Mouse (Mus musculus): ENCODE data around the gene Map3k12. TPM values are rescaled to one million over a fixed set of nuclear protein-coding genes. Genes with fewer than 3 reads are reported as not detected.

The Map3k12 gene
- polyA plus RNA-seq, 2 experiments, result 1.1 to 1.3 TPM

GRCm38 (mm10) chr15:102555581-102555980, 38.7 kb upstream of the Map3k12 start:
- H3K4me2 ChIP-seq (ENCODE audit: low read depth), result no peak overlapping the region
- no peaks in the 10 kb centered on the region for H3K27me3 ChIP-seq (ENCODE audit: control insufficient read depth, insufficient read depth, low read length)
- no peak for DNase-seq (ENCODE audit: low read depth in 3 of 3, low spot score in 3 of 3)
- H3K4me1 ChIP-seq (replicated peaks; ENCODE audit: control insufficient read depth in 2 of 2, insufficient read depth in 2 of 2, low read length in 1 of 2), result no peaks in the 10 kb centered on the region
- H3K36me3 ChIP-seq (replicated peaks; ENCODE audit: control insufficient read depth, insufficient read depth, low read depth), result peaks cover 13% of the 10 kb centered on the region
- H3K9ac ChIP-seq (replicated peaks), result no peak overlapping the region
- H3K9me3 ChIP-seq (ENCODE audit: control insufficient read depth, low read length), result no peaks in the 10 kb centered on the region
- H3K4me3 ChIP-seq (ENCODE audit: insufficient read depth in 1 of 2, low read depth in 2 of 2, low read length in 2 of 2), result no peak overlapping the region
- no peak overlapping the region for H3K27ac ChIP-seq
- TF ChIP-seq EP300 (IDR thresholded peaks at IDR 0.05; ENCODE audit: low read depth), result no peak
- TF ChIP-seq CTCF (IDR thresholded peaks at IDR 0.05; ENCODE audit: low read depth), result no peak
- no peak for ATAC-seq (ENCODE audit: insufficient read depth)
- 76% methylated on average over 1 of the region's 1 CpGs for WGBS (ENCODE audit: insufficient replicate concordance)

- H3K9ac ChIP-seq (replicated peaks), result no peak overlapping the region
- H3K4me2 ChIP-seq (ENCODE audit: low read depth), result no peak overlapping the region
- H3K9me3 ChIP-seq (ENCODE audit: control insufficient read depth, low read length), result no peaks in the 10 kb centered on the region
- no peak overlapping the region for H3K27ac ChIP-seq
- H3K27me3 ChIP-seq (ENCODE audit: control insufficient read depth, insufficient read depth, low read length), result no peaks in the 10 kb centered on the region
- DNase-seq (ENCODE audit: low read depth in 3 of 3, low spot score in 3 of 3), result no peak
- H3K4me1 ChIP-seq (replicated peaks; ENCODE audit: control insufficient read depth in 2 of 2, insufficient read depth in 2 of 2, low read length in 1 of 2), result no peaks in the 10 kb centered on the region
- no peak overlapping the region for H3K4me3 ChIP-seq (ENCODE audit: insufficient read depth in 1 of 2, low read depth in 2 of 2, low read length in 2 of 2)
- ATAC-seq (ENCODE audit: insufficient read depth), result no peak
- no peak for TF ChIP-seq EP300 (IDR thresholded peaks at IDR 0.05; ENCODE audit: low read depth)
- no peak for TF ChIP-seq CTCF (IDR thresholded peaks at IDR 0.05; ENCODE audit: low read depth)
- WGBS (ENCODE audit: insufficient replicate concordance), result 78% methylated on average over 5 of the region's 5 CpGs
- peaks cover 13% of the 10 kb centered on the region for H3K36me3 ChIP-seq (replicated peaks; ENCODE audit: control insufficient read depth, insufficient read depth, low read depth)
Measured at GRCm38 (mm10) chr15:102552599-102552998, 35.7 kb upstream of the Map3k12 start.

- no peak for DNase-seq (ENCODE audit: low read depth in 3 of 3, low spot score in 3 of 3)
Measured at GRCm38 (mm10) chr15:102547478-102547877, 30.6 kb upstream of the Map3k12 start.

GRCm38 (mm10) chr15:102546677-102547427, 30.0 kb upstream of the Map3k12 start:
- WGBS (ENCODE audit: insufficient replicate concordance), result 79% methylated on average over 3 of the region's 3 CpGs

More at GRCm38 (mm10) chr15:102547478-102547877, 30.6 kb upstream of the Map3k12 start:
- ATAC-seq (ENCODE audit: insufficient read depth), result no peak
- peaks cover 12% of the 10 kb centered on the region for H3K36me3 ChIP-seq (replicated peaks; ENCODE audit: control insufficient read depth, insufficient read depth, low read depth)
- H3K27me3 ChIP-seq (ENCODE audit: control insufficient read depth, insufficient read depth, low read length), result no peaks in the 10 kb centered on the region
- no peak for TF ChIP-seq EP300 (IDR thresholded peaks at IDR 0.05; ENCODE audit: low read depth)
- TF ChIP-seq CTCF (IDR thresholded peaks at IDR 0.05; ENCODE audit: low read depth), result no peak
- H3K4me3 ChIP-seq (ENCODE audit: insufficient read depth in 1 of 2, low read depth in 2 of 2, low read length in 2 of 2), result no peak overlapping the region
- H3K27ac ChIP-seq, result no peak overlapping the region
- WGBS (ENCODE audit: insufficient replicate concordance), result 81% methylated on average over 3 of the region's 3 CpGs
- H3K4me2 ChIP-seq (ENCODE audit: low read depth), result no peak overlapping the region
- no peaks in the 10 kb centered on the region for H3K9me3 ChIP-seq (ENCODE audit: control insufficient read depth, low read length)
- no peak overlapping the region for H3K9ac ChIP-seq (replicated peaks)
- H3K4me1 ChIP-seq (replicated peaks; ENCODE audit: control insufficient read depth in 2 of 2, insufficient read depth in 2 of 2, low read length in 1 of 2), result no peaks in the 10 kb centered on the region

GRCm38 (mm10) chr15:102546246-102546645, 29.4 kb upstream of the Map3k12 start:
- 69% methylated on average over 3 of the region's 3 CpGs for WGBS (ENCODE audit: insufficient replicate concordance)
- TF ChIP-seq EP300 (IDR thresholded peaks at IDR 0.05; ENCODE audit: low read depth) (no peak), CTCF (IDR thresholded peaks at IDR 0.05; ENCODE audit: low read depth) (no peak)
- ATAC-seq (ENCODE audit: insufficient read depth) (no peak), DNase-seq (ENCODE audit: low read depth in 3 of 3, low spot score in 3 of 3) (no peak)
- Histone ChIP-seq H3K4me3 (ENCODE audit: insufficient read depth in 1 of 2, low read depth in 2 of 2, low read length in 2 of 2) (no peak overlapping the region), H3K4me1 (replicated peaks; ENCODE audit: control insufficient read depth in 2 of 2, insufficient read depth in 2 of 2, low read length in 1 of 2) (no peaks in the 10 kb centered on the region), H3K9me3 (ENCODE audit: control insufficient read depth, low read length) (no peaks in the 10 kb centered on the region), H3K4me2 (ENCODE audit: low read depth) (no peak overlapping the region), H3K36me3 (replicated peaks; ENCODE audit: control insufficient read depth, insufficient read depth, low read depth) (peaks cover 8% of the 10 kb centered on the region), H3K9ac (replicated peaks) (no peak overlapping the region), H3K27me3 (ENCODE audit: control insufficient read depth, insufficient read depth, low read length) (no peaks in the 10 kb centered on the region), H3K27ac (no peak overlapping the region)

More at GRCm38 (mm10) chr15:102546677-102547427, 30.0 kb upstream of the Map3k12 start:
- Histone ChIP-seq H3K4me1 (replicated peaks; ENCODE audit: control insufficient read depth in 2 of 2, insufficient read depth in 2 of 2, low read length in 1 of 2) (no peaks in the 10 kb centered on the region), H3K9me3 (ENCODE audit: control insufficient read depth, low read length) (no peaks in the 10 kb centered on the region), H3K27ac (no peak overlapping the region), H3K9ac (replicated peaks) (no peak overlapping the region), H3K36me3 (replicated peaks; ENCODE audit: control insufficient read depth, insufficient read depth, low read depth) (peaks cover 7% of the 10 kb centered on the region), H3K4me3 (ENCODE audit: insufficient read depth in 1 of 2, low read depth in 2 of 2, low read length in 2 of 2) (no peak overlapping the region), H3K27me3 (ENCODE audit: control insufficient read depth, insufficient read depth, low read length) (no peaks in the 10 kb centered on the region), H3K4me2 (ENCODE audit: low read depth) (no peak overlapping the region)
- TF ChIP-seq CTCF (IDR thresholded peaks at IDR 0.05; ENCODE audit: low read depth), result no peak
- no peak for TF ChIP-seq EP300 (IDR thresholded peaks at IDR 0.05; ENCODE audit: low read depth)
- no peak for ATAC-seq (ENCODE audit: insufficient read depth)
- DNase-seq (ENCODE audit: low read depth in 3 of 3, low spot score in 3 of 3), result no peak

Measured in liver, embryonic 14.5 days (tissue).